Mouse (Mus musculus) E14TG2a.4 (cell line): ENCODE results near the gene Apoc1.
"Not testable (repeated sequence)": the region's sequence is repeated elsewhere in the genome, so short reads cannot be mapped to it uniquely, and the experiment has no call there.

Experiments used
- H3K27me3 ChIP-seq: 2 replicates; pipeline ENCODE4 v1.6.1; 2014; ENCODE audit warnings: low read length, control low read depth; ENCODE audit not compliant: insufficient read depth
- H3K36me3 ChIP-seq: 2 replicates; pipeline ENCODE4 v1.6.1; 2014; ENCODE audit warnings: low read length, control low read depth; ENCODE audit not compliant: insufficient read depth
- H3K4me1 ChIP-seq: replicated peaks from 2 replicates; pipeline ENCODE4 v1.6.1; 2014; ENCODE audit warnings: low read depth, low read length, control low read depth
- H3K4me3 ChIP-seq: replicated peaks from 2 replicates; pipeline ENCODE4 v1.5.1; 2014; ENCODE audit warnings: mild to moderate bottlenecking, low read length
- H3K9me3 ChIP-seq: 2 replicates; pipeline ENCODE4 v1.6.1; 2014; ENCODE audit warnings: low read length, control low read depth
- CTCF ChIP-seq: conservative IDR thresholded peaks from 2 replicates; pipeline ENCODE4 v1.5.1; 2014; ENCODE audit warnings: low read length
- NANOG ChIP-seq: IDR thresholded peaks from 2 replicates; pipeline ENCODE4 v1.6.1; 2014; ENCODE audit warnings: borderline replicate concordance, low read length, mixed read lengths
- POU5F1 ChIP-seq: IDR thresholded peaks from 2 replicates; pipeline ENCODE4 v1.6.1; 2014; ENCODE audit warnings: low read length, borderline replicate concordance

The Apoc1 gene

GRCm38 (mm10) chr7:19694336-19695212 lies 2.1 kb upstream of the Apoc1 start:
- no peak for TF ChIP-seq POU5F1
- no peak for TF ChIP-seq NANOG
- TF ChIP-seq CTCF: no peak
- peaks cover 23% of the 10 kb centered on the region for H3K36me3 ChIP-seq
- no peaks in the 10 kb centered on the region for H3K27me3 ChIP-seq
- H3K4me1 ChIP-seq: peaks cover 82% of the 10 kb centered on the region
- H3K9me3 ChIP-seq: no peaks in the 10 kb centered on the region
- peak overlapping the region; percentile 13; the same call in 1 of the 2 replicates for H3K4me3 ChIP-seq

GRCm38 (mm10) chr7:19693421-19693820 lies 961 bp upstream of the Apoc1 start:
- H3K27me3 ChIP-seq: no peaks in the 10 kb centered on the region
- H3K36me3 ChIP-seq: peaks cover 33% of the 10 kb centered on the region
- peaks cover 89% of the 10 kb centered on the region for H3K4me1 ChIP-seq
- peak overlapping the region; percentile 77 for H3K4me3 ChIP-seq
- no peak for TF ChIP-seq POU5F1
- no peak for TF ChIP-seq NANOG
- TF ChIP-seq CTCF: no peak
- no peaks in the 10 kb centered on the region for H3K9me3 ChIP-seq

DNA sequence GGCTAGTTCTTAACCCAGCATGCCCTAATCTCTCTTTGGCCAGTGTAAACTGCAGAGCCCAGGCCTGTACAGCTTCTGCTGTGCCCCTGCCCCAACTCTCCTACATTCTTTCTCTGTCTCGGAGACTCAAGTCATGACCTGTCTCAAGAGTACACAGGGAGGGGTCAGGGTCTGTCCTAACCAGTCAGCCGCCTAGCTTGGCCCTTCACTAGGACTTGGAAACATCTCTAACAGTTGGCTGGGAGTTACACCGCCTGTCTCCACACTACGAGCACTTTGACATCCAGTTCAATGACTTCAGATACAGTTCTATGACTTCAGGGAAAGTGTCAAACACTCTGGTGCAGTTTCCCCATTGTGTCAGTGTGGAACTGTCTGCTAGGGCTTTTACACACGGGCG lies 1.0 kb downstream of the Apoc1 start:
- peaks cover 87% of the 10 kb centered on the region for H3K4me1 ChIP-seq
- peaks cover 18% of the 10 kb centered on the region for H3K36me3 ChIP-seq
- no peaks in the 10 kb centered on the region for H3K9me3 ChIP-seq
- no peaks in the 10 kb centered on the region for H3K27me3 ChIP-seq
- TF ChIP-seq NANOG (no peak), POU5F1 (no peak), CTCF (no peak)
- peak overlapping the region; percentile 77 for H3K4me3 ChIP-seq

- peaks cover 87% of the 10 kb centered on the region for H3K4me1 ChIP-seq
- H3K4me3 ChIP-seq: peak overlapping the region; percentile 77
- no peaks in the 10 kb centered on the region for H3K27me3 ChIP-seq
- no peak for TF ChIP-seq POU5F1
- no peak for TF ChIP-seq CTCF
- no peak for TF ChIP-seq NANOG
- H3K9me3 ChIP-seq: no peaks in the 10 kb centered on the region
- H3K36me3 ChIP-seq: peaks cover 12% of the 10 kb centered on the region
These were observed 1.6 kb downstream of the Apoc1 start for GRCm38 (mm10) chr7:19690845-19691244.

GRCm38 (mm10) chr7:19688611-19689010 lies 3.8 kb downstream of the Apoc1 start:
- H3K9me3 ChIP-seq: no peaks in the 10 kb centered on the region
- TF ChIP-seq CTCF: no peak
- TF ChIP-seq POU5F1: no peak
- TF ChIP-seq NANOG: no peak
- H3K4me3 ChIP-seq: no peak overlapping the region
- H3K4me1 ChIP-seq: peaks cover 81% of the 10 kb centered on the region
- H3K27me3 ChIP-seq: no peaks in the 10 kb centered on the region
- H3K36me3 ChIP-seq: peaks cover 12% of the 10 kb centered on the region

DNA sequence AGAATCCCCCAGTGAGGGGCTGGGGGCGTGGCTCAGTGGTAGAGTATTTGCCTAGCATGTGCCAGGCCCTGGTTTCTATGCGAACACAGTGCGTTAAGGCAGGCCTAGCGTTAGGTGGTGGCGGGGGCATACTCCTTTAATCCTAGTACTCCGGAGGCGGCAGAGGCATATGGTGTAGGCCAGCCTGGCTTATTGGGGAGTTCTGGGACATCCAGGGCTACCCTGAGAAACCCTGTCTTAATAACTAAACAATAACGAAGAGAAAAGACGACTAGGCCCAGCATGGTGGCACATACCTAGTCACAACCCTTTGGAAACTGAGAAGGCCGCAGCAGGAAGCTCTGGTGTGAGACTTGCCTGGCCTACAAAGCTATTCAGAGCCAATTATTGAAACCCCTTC lies 4.4 kb downstream of the Apoc1 start:
- TF ChIP-seq POU5F1: no peak
- no peak for TF ChIP-seq CTCF
- no peak for TF ChIP-seq NANOG
- H3K9me3 ChIP-seq: no peaks in the 10 kb centered on the region
- peaks cover 12% of the 10 kb centered on the region for H3K36me3 ChIP-seq
- peaks cover 79% of the 10 kb centered on the region for H3K4me1 ChIP-seq
- no peak overlapping the region for H3K4me3 ChIP-seq
- H3K27me3 ChIP-seq: no peaks in the 10 kb centered on the region

- H3K4me1 ChIP-seq: peaks cover 73% of the 10 kb centered on the region
- H3K36me3 ChIP-seq: peaks cover 12% of the 10 kb centered on the region
- H3K27me3 ChIP-seq, H3K9me3 ChIP-seq, H3K4me3 ChIP-seq: not testable (repeated sequence)
These were observed 5.4 kb downstream of the Apoc1 start for GRCm38 (mm10) chr7:19686927-19687583.

DNA sequence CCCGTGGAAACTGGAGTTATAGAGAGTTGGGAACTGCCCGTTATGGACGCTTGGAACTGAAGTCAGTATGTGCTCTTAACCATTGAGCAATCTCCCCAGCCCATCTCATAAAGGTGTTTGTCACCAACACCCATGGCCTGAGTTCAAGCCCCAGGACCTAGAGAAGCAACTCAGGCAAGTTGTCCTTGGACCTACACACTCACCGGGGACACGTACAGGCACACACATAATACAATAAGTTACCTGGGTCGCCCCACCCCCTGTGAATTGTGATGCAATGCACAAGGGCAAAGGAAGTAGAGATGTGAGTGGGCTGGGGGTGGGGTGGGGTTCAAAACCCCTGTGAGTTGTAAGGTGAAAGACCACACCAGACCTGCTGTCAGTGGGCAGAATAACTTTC lies 5.9 kb downstream of the Apoc1 start:
- TF ChIP-seq POU5F1: no peak
- Histone ChIP-seq H3K9me3 (no peaks in the 10 kb centered on the region), H3K4me1 (peaks cover 73% of the 10 kb centered on the region), H3K4me3 (no peak overlapping the region), H3K36me3 (peaks cover 12% of the 10 kb centered on the region), H3K27me3 (no peaks in the 10 kb centered on the region)
